Mouse (Mus musculus) embryonic fibroblast, embryonic 13.5 days (primary cell): ENCODE measurements around the gene Hist1h2br.
"Not testable (repeated sequence)": the region's sequence is repeated elsewhere in the genome, so short reads cannot be mapped to it uniquely, and the experiment has no call there.

Experiments
- CTCF ChIP-seq: IDR thresholded peaks from 2 replicates; pipeline ENCODE4 v1.5.1; 2011; ENCODE audit warnings: mild to moderate bottlenecking, control low read depth, low read length, moderate library complexity, borderline replicate concordance; ENCODE audit not compliant: insufficient read depth
- POLR2A ChIP-seq: IDR thresholded peaks from 2 replicates; pipeline ENCODE4 v1.6.1; 2011; ENCODE audit warnings: low read depth, mild to moderate bottlenecking, control low read depth, low read length, moderate library complexity

- not testable (repeated sequence) for TF ChIP-seq POLR2A, CTCF
Measured at GRCm38 (mm10) chr13:21810073-21810472, 23.5 kb upstream of the Hist1h2br start, which contains the start of the genes Hist1h2bq and Hist1h2ao.
